Mouse (Mus musculus) frontal cortex, postnatal 25 days (tissue): Measurements from ENCODE around the gene Ngb.

Experiments
- DNase-seq, 2 experiments: peaks; one replicate each; pipeline ENCODE4 v3.0.0; 2022; ENCODE audit warnings: low spot score in 2 of 2

Ngb gene

GRCm38 (mm10) chr12:87091916-87092315, 10.4 kb downstream of the Ngb start:
- no peak for DNase-seq

- no peak for DNase-seq
Observed at GRCm38 (mm10) chr12:87089701-87090100, 12.6 kb downstream of the Ngb start.

- DNase-seq: no peak
Observed at GRCm38 (mm10) chr12:87089255-87089654, 13.1 kb downstream of the Ngb start.

GRCm38 (mm10) chr12:87088331-87088730, 14.0 kb downstream of the Ngb start:
- no peak for DNase-seq

- no peak for DNase-seq
Observed at GRCm38 (mm10) chr12:87087236-87087635, 15.1 kb downstream of the Ngb start.

GRCm38 (mm10) chr12:87082797-87083196, 19.5 kb downstream of the Ngb start:
- DNase-seq: no peak

GRCm38 (mm10) chr12:87076610-87077009, 25.7 kb downstream of the Ngb start:
- no peak for DNase-seq

GRCm38 (mm10) chr12:87070520-87070919, 31.8 kb downstream of the Ngb start:
- DNase-seq: no peak

- DNase-seq: no peak
Observed at GRCm38 (mm10) chr12:87066429-87066828, 35.9 kb downstream of the Ngb start.

GRCm38 (mm10) chr12:87065446-87065845, 36.9 kb downstream of the Ngb start:
- no peak for DNase-seq

GRCm38 (mm10) chr12:87057066-87057465, 45.3 kb downstream of the Ngb start:
- no peak for DNase-seq

GRCm38 (mm10) chr12:87054873-87055272, 47.5 kb downstream of the Ngb start:
- no peak for DNase-seq

- peak; percentile 94 for DNase-seq
Observed at GRCm38 (mm10) chr12:87052661-87053321, 49.5 kb downstream of the Ngb start.

- no peak for DNase-seq
Observed at GRCm38 (mm10) chr12:87047536-87047935, 54.8 kb downstream of the Ngb start.
